Mouse (Mus musculus) left cerebral cortex, postnatal 14 days (tissue): Measurements from ENCODE around the gene Hsd17b11. TPM values are rescaled to one million over a fixed set of nuclear protein-coding genes. Genes with fewer than 3 reads are reported as not detected.

Source experiments
- microRNA-seq, 2 experiments: library from miRNA; unstranded; fragments of <30 nt; microRNA quantifications; one replicate each; pipeline ENCODE4 v1.2.0; 2022
- total RNA-seq, 2 experiments: library from RNA; stranded (reverse); gene quantifications; 2 replicates each; pipeline ENCODE4 v1.2.3; 2021

Hsd17b11 gene
- total RNA-seq, 2 experiments from 2014 or later, result 30.3 to 32.4 TPM

Small RNA genes within 50 kb of the gene (microRNA-seq; reads per million reads assigned to microRNA genes)
- gene Mir5619, result 0.67 to 1.3 reads per million in 2 experiments

Other genes starting within 250 kb of the Hsd17b11 start
- 10 to 100 TPM; 36.7 to 40.9 TPM for gene Klhl8, start 110.7 kb downstream of the Hsd17b11 start, total RNA-seq
- gene Hsd17b13, start 44.5 kb downstream of the Hsd17b11 start, total RNA-seq, result 1 to 10 TPM; 1.4 to 2.4 TPM
- gene Nudt9, start 24.4 kb upstream of the Hsd17b11 start, total RNA-seq, result 10 to 100 TPM; 56.4 to 61.9 TPM
- not detected for gene Gm17660, start 55.7 kb upstream of the Hsd17b11 start, total RNA-seq
- gene Sparcl1, start 91.8 kb upstream of the Hsd17b11 start, total RNA-seq, result 1,000 to 10,000 TPM; 1,229 to 1,307 TPM
- gene Dspp, start 148.8 kb upstream of the Hsd17b11 start, total RNA-seq, result under 1 TPM in 1 of 2 experiments, not detected in 1; 0.07 TPM
- 1 to 10 TPM in 1 of 2 experiments, under 1 TPM in 1; 0.99 to 1.2 TPM for gene Dmp1, start 180.7 kb upstream of the Hsd17b11 start, total RNA-seq